Comparison of ENCODE assay signal across 35 mouse cellular contexts in genomic region chr11:46036374-46036773, GRCm38 (mm10). TPM values are rescaled to one million over a fixed set of nuclear protein-coding genes. Genes with fewer than 3 reads are reported as not detected.
"Had no signal": no experiment of that assay in that cellular context is flagged by ENCODE, and none has a peak within 500 bp of the region (broad histone marks: within the 10 kb centered on the region; RNA-seq: fewer than 3 reads in every experiment).

No protein-coding gene starts in this region.

- H3K4me1 ChIP-seq: liver, embryonic 13.5 days; liver, embryonic 15.5 days; megakaryocyte, embryonic 14.5 days; midbrain, embryonic 10.5 days; midbrain, embryonic 12.5 days; midbrain, embryonic 13.5 days; midbrain, embryonic 15.5 days; neural tube, embryonic 12.5 days had no signal

- H3K27ac ChIP-seq: left cerebral cortex, adult 2 months; limb, embryonic 10.5 days; limb, embryonic 12.5 days; limb, embryonic 13.5 days; limb, embryonic 15.5 days; liver, embryonic 13.5 days; liver, embryonic 14.5 days; liver, embryonic 15.5 days; lung, embryonic 15.5 days; macrophage; midbrain, embryonic 10.5 days; midbrain, embryonic 12.5 days; midbrain, embryonic 13.5 days; midbrain, embryonic 15.5 days; neural tube, embryonic 12.5 days; neural tube, embryonic 13.5 days had no signal

- DNase-seq: left cerebral cortex, postnatal 4 days; liver, embryonic 13.5 days; lung, adult 18-20 months; lung, adult 2 months; lung, embryonic 14.5 days; lung, postnatal 10 days; lung, postnatal 14 days; lung, postnatal 36 days; lung, postnatal 4 days; midbrain, embryonic 14.5 days had no signal

- ATAC-seq: lung, postnatal 0 days; midbrain, embryonic 13.5 days; midbrain, embryonic 15.5 days; midbrain, embryonic 16.5 days had no signal

- H3K9ac ChIP-seq: limb, embryonic 12.5 days; limb, embryonic 13.5 days; limb, embryonic 15.5 days; liver, embryonic 13.5 days; liver, embryonic 14.5 days; liver, embryonic 15.5 days; lung, embryonic 14.5 days; lung, embryonic 15.5 days; midbrain, embryonic 12.5 days; midbrain, embryonic 13.5 days; midbrain, embryonic 15.5 days; neural tube, embryonic 12.5 days; neural tube, embryonic 13.5 days had no signal

- H3K9me3 ChIP-seq: limb, embryonic 10.5 days; limb, embryonic 12.5 days; limb, embryonic 15.5 days; liver, embryonic 13.5 days; liver, embryonic 15.5 days; lung, embryonic 15.5 days; midbrain, embryonic 10.5 days; midbrain, embryonic 12.5 days; midbrain, embryonic 13.5 days; midbrain, embryonic 15.5 days; neural tube, embryonic 12.5 days; neural tube, embryonic 13.5 days had no signal

- H3K36me3 ChIP-seq: limb, embryonic 10.5 days; limb, embryonic 12.5 days; limb, embryonic 13.5 days; limb, embryonic 15.5 days; liver, embryonic 13.5 days; liver, embryonic 15.5 days; lung, embryonic 15.5 days; midbrain, embryonic 10.5 days; midbrain, embryonic 12.5 days; midbrain, embryonic 13.5 days; midbrain, embryonic 15.5 days; neural tube, embryonic 12.5 days; neural tube, embryonic 13.5 days had no signal

- H3K4me2 ChIP-seq: limb, embryonic 12.5 days; limb, embryonic 13.5 days; limb, embryonic 15.5 days; liver, embryonic 13.5 days; liver, embryonic 15.5 days; lung, embryonic 14.5 days; lung, embryonic 15.5 days; midbrain, embryonic 11.5 days; midbrain, embryonic 12.5 days; midbrain, embryonic 13.5 days; midbrain, embryonic 15.5 days; neural tube, embryonic 12.5 days; neural tube, embryonic 13.5 days had no signal

- H3K4me3 ChIP-seq: left cerebral cortex, adult 2 months; limb, embryonic 10.5 days; limb, embryonic 12.5 days; limb, embryonic 13.5 days; limb, embryonic 15.5 days; liver, embryonic 13.5 days; liver, embryonic 15.5 days; lung, embryonic 15.5 days; megakaryocyte, embryonic 14.5 days; midbrain, embryonic 10.5 days; midbrain, embryonic 12.5 days; midbrain, embryonic 13.5 days; midbrain, embryonic 15.5 days; myocyte; neural tube, embryonic 12.5 days; neural tube, embryonic 13.5 days had no signal

- H3K27me3 ChIP-seq: limb, embryonic 12.5 days; limb, embryonic 13.5 days; limb, embryonic 15.5 days; liver, embryonic 13.5 days; liver, embryonic 15.5 days; lung, embryonic 15.5 days; megakaryocyte, embryonic 14.5 days; midbrain, embryonic 12.5 days; midbrain, embryonic 13.5 days; midbrain, embryonic 15.5 days; neural tube, embryonic 12.5 days; neural tube, embryonic 13.5 days had no signal

RNA-seq across cellular contexts. Expression of gene Sox30, which starts 56.3 kb away (rescaled TPM):
- total RNA-seq: megakaryocyte progenitor cell, adult 5-6 weeks; megakaryocyte, adult 5-6 weeks; megakaryocyte-erythroid progenitor cell, adult 5-6 weeks; monocyte, adult 5-6 weeks had no signal
- polyA plus RNA-seq: liver, embryonic 13.5 days; liver, embryonic 15.5 days; liver, embryonic 16.5 days; macrophage; myocyte had no signal
